Mouse (Mus musculus): Measurements from ENCODE around the gene Itgae. TPM values are rescaled to one million over a fixed set of nuclear protein-coding genes. Genes with fewer than 3 reads are reported as not detected.

The Itgae gene
- total RNA-seq, 2 experiments from 2014 or later, result 0.20 TPM; not detected in 1

DNA sequence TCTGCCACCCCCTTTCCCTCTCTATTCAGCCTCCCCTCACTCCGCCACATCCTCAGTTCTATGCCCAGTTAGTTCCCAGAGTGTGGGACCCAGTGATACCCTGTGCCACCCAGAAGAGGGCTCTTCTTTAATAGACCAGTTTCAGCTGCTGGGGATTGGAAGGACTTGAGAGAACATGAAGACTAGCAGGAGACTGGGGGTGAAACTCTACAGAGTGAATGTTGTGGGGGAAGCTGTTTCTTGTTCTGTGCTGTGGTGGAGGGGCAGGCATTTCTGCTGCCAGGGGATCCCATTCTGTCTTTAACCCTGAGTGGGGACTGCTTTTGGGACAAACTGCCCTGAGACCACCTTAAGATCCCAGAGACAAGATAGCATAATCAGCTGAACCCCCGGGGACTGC, 443 bp downstream of the Itgae start:
- DNase-seq, result no peak
- intact Hi-C loops (cut with DNase I), result no loop called here

- DNase-seq, result no peak
- intact Hi-C loops (cut with DNase I), result no loop called here
These were observed 1.7 kb downstream of the Itgae start for GRCm38 (mm10) chr11:73092057-73092456.

DNA sequence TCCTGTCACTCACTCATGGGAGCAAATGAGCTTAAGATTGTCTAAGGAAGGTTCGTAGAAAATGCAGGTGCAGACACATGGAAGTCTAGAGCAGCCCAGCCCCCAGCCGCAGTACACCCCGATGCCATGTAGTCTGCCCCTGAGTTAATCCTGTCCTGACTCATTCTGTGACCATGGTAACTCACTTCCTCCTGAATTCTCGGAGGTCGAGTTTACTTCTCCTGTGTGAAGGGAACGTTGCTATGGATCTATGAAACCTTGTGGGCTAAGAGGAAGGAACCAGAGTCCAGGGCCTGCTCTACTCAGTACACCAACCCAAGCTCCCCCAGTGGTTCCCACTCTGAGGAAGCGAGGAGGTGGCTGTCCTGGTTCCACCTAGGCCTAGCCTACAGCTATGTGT, 2.5 kb downstream of the Itgae start:
- no peak for DNase-seq
- intact Hi-C loops (cut with DNase I), result no loop called here

GRCm38 (mm10) chr11:73094231-73094995, 4.0 kb downstream of the Itgae start:
- DNase-seq, result no peak

GRCm38 (mm10) chr11:73098860-73099259, 8.5 kb downstream of the Itgae start:
- intact Hi-C loops (cut with DNase I), result no loop called here
- no peak for DNase-seq

More at GRCm38 (mm10) chr11:73094231-73094995, 4.0 kb downstream of the Itgae start:
- intact Hi-C loops (cut with DNase I), result no loop called here

- DNase-seq, result no peak
- intact Hi-C loops (cut with DNase I), result no loop called here
These were observed 9.8 kb downstream of the Itgae start for GRCm38 (mm10) chr11:73099976-73100750.

DNA sequence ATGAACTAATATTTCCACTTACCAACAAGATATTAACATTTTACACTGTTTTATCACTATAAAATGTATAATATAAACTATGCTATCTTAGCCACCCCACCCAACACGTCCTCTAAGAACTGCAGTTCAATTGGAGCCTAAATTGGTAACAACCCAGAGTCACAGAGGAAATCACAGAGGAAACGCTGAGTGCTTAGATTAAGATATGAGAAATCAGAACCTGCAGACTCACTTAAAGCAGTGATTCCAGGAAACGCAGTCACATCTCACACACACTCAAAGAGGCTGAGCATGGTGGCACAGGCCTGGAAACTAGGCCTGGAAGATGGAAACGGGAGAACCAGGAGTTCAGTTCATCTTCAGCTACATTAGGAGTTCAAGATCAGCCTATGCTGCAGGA, 10.9 kb downstream of the Itgae start:
- no peak for DNase-seq
- intact Hi-C loops (cut with DNase I), result no loop called here

GRCm38 (mm10) chr11:73105246-73105645, 14.9 kb downstream of the Itgae start:
- no peak for DNase-seq
- intact Hi-C loops (cut with DNase I), result loop anchor here (2.0 kb wide), 1 partner anchor 32 kb away; no protein-coding TSS in a partner anchor

DNA sequence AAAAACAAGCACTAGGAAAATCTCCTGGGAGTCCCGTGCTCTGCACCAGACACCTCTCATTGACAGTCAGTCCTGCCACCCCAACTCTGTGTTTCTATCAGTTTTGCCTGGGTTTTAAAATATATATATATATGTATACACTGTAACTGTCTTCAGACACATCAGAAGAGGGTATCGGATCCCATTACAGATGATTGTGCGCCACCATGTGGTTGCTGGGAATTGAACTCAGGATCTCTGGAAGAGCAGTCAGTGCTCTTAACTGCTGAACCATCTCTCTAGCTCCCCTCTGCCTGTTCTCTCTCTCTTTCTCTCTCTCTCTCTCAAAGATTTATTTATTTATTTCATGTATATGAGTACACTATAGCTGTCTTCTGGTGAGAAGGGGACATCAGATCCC, 17.0 kb downstream of the Itgae start:
- peak; percentile 40 to 65 for DNase-seq
- intact Hi-C loops (cut with DNase I), result loop anchor here (2.0 kb wide), 1 partner anchor 101 kb away; no protein-coding TSS in a partner anchor

GRCm38 (mm10) chr11:73108195-73108897, 18.0 kb downstream of the Itgae start:
- DNase-seq, result no peak
- intact Hi-C loops (cut with DNase I), result no loop called here

DNA sequence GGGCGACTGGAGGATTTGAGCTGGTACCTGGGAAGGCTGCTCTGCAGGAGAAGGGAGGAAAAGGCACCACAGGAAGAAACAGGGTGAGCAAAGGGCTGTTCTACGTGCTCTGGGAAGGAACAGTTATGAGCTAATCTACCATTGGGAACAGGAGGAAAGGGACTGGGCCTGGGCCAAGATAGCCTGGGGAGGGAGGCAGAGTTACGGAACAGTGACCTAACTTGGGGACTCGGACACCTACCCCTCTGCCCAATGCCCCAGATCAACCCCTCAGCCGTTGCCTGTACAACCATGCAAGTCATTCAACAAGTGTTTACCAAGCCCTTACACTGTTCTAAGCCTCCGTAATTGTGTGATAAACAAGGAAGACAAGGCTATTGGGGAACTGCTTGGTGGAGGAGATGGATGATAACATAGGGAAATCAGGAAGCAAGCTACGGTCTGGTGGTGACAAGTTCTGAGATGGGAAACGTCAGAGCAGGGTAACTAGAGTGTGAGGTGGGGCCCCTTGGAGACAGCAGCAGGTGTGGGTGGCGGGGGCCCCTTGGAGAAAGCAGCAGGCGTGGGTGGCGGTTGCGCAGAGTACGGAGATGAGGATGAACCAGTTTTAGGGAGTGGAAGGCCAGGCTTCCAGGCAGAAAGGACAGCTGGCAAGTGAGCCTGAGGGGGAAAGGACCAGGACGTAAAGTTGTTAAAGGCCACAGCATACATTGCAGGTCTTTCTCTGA, 18.7 kb downstream of the Itgae start:
- intact Hi-C loops (cut with DNase I), result no loop called here
- DNase-seq, result peak in 1 of 2 experiments; percentile 12

DNA sequence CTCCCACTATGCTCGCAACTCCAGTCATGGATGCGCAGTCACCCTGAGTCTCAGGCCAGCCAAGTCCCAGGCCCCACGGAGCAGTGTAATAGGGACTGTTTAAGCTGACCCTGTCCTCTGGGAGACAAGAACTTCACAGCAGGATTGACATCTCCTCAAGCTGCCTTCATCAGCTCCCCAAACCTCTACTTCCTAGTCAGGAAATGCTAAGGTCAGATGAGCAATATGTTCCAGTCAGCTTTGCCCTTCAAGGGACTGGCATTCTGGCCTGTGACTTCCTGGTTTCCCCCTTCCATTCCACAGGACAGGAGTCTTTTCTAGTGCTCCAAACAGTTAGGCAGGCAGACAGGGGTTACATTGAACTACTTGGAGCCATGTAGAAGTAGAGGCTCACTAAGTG, 19.6 kb downstream of the Itgae start:
- intact Hi-C loops (cut with DNase I), result no loop called here
- no peak for DNase-seq

DNA sequence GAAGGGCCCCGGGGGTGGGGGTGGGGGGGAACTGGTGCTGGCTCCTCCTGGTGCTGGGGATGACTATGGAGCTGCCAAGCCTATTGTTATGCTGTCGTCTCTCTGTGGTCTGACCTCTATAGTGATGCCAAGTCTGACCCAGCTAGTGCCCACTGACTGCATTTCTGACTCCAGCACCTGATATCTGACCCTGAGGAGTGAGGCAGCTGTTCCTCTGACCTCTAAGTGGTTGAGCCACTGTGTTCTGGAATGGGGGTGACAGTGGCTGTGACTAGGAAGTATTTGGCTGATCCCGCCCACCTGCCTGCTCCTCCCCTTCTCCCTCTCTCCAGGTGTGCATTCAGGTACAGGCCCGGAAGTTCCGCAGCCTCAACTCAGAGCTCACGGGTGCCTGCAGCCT, 21.0 kb downstream of the Itgae start:
- no peak for DNase-seq
- intact Hi-C loops (cut with DNase I), result no loop called here

DNA sequence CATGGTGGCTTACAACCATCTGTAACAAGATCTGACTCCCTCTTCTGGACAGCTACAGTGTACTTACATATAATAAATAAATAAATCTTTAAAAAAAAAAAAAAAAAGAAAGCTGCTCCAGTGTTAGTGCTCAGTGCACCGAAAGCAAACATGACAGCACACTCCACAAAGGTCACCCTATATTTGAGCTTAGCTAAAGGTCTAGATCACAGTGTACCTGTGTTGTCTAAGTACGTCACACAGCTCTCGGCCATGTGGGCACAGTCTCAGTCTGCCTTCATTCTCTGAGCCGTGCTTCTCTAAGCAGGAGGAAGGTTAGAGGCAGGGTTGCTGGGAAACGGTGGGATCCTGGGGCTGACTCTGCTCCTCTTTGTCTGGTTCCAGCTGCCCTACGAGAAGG, 36.1 kb downstream of the Itgae start:
- intact Hi-C loops (cut with DNase I), result no loop called here

DNA sequence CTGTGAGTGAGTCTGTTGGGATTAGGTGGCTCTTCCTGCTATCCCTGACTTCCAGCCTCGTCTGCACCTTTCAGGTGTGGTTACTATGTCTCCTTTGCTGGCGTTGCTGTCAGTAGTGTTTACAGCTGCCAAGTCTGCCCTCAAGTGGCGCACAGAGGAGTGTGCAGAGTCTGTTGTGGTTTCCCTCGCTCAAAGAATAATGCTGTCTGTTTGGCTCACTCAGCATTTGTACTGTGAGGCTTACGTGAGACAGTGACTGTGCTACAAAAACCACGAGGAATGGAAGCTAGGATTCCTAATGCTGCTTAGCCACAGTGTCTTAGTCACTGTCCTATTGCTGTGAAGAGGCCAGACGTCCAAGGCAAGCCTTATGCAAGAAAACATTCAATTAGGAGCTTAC, 40.6 kb downstream of the Itgae start:
- intact Hi-C loops (cut with DNase I), result no loop called here
- DNase-seq, result peak in 1 of 2 experiments; percentile 14

More for the DNA sequence above, 36.1 kb downstream of the Itgae start:
- no peak for DNase-seq

- no peak for DNase-seq
- intact Hi-C loops (cut with DNase I), result no loop called here
These were observed 42.6 kb downstream of the Itgae start for GRCm38 (mm10) chr11:73132999-73133398.

DNA sequence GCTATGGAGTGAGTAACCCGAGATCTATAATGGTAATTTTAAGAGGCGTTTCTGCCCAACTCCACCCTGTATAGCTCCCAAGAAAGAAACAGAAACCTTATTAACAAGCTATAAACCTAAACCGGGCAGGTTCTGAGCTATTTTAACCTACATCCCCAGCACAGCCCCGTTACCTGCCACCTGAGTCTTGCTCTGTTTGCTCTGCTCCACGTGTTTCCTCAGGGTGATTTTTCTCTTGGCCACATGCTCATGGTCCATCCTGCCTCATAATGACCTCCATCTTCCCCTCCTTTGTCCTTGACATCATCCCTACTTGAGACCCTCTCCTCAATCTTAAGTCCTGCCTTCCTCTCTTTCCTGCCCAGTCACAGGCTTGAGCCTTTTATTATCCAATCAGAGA, 43.8 kb downstream of the Itgae start:
- DNase-seq, result no peak
- intact Hi-C loops (cut with DNase I), result no loop called here

- intact Hi-C loops (cut with DNase I), result loop anchor here (2.0 to 5.0 kb wide), 3 partner anchors 41 to 1236 kb away; partner anchors contain the start of genes Emc6 and Tax1bp3
- DNase-seq, result no peak
These were observed 46.2 kb downstream of the Itgae start for GRCm38 (mm10) chr11:73136587-73136986.

DNA sequence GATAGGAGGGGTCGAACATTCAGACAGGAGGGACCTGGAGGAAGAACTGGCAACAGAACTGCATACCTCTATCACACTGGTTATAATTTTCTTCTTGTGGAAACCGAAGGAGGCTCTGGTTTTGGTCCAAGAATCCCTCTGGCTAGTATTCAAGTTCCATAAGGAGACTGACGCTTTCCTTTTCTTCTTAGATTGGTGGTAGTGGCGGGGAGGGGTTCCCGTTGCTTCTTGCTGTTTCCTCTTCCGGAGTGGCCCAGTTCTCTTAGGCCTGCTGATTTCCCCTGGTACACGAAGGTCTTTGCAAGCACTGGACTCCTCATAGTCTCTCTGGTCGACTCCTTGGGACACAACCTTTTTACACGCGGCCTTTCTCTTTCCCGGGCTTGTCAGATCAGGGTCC, 46.7 kb downstream of the Itgae start:
- intact Hi-C loops (cut with DNase I), result loop anchor here (2.0 to 5.0 kb wide), 3 partner anchors 40 to 1235 kb away; partner anchors contain the start of genes Emc6 and Tax1bp3
- DNase-seq, result no peak
